Mouse (Mus musculus) kidney, adult 2 months (tissue): ENCODE measurements around the gene Gm4847.

Experiments
- CTCF ChIP-seq: fragments of 200-500 bp; conservative IDR thresholded peaks from 2 replicates; pipeline ENCODE4 v1.5.1; 2011; ENCODE audit warnings: low read depth, mild to moderate bottlenecking, control low read depth, low read length, moderate library complexity, mixed read lengths; ENCODE audit not compliant: insufficient read depth, insufficient read length
- POLR2A ChIP-seq: fragments of 200-500 bp; IDR thresholded peaks from one replicate; pipeline ENCODE4 v1.6.1; 2011; ENCODE audit warnings: low read depth, low read length, control low read depth

DNA sequence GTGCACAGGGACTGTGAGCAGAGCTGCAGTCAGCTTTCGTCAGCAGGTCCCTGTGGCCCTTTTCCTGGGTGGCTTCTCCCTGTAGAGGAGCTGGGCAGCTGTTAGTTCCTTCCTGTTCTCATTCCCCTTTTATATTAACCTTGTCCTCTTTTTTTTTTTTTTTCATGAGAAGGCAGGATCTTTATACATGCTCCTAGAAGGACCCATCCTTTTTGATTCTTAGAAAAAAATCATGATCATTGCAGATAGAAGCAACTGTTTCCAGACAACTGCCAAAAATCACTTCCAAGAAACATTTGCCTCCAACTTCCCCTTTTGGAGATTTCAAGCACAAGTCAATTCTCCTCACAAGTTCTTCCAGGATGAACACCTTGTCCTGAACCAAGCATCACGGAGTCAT is at the start of gene Gm4847:
- no peak for TF ChIP-seq CTCF
- TF ChIP-seq POLR2A, result no peak
